Mouse (Mus musculus): ENCODE results near the gene Siah1a. TPM values are rescaled to one million over a fixed set of nuclear protein-coding genes. Genes with fewer than 3 reads are reported as not detected.

Gene Siah1a
- 33.6 TPM for polyA plus RNA-seq (2017; shearing (Covaris generic))

DNA sequence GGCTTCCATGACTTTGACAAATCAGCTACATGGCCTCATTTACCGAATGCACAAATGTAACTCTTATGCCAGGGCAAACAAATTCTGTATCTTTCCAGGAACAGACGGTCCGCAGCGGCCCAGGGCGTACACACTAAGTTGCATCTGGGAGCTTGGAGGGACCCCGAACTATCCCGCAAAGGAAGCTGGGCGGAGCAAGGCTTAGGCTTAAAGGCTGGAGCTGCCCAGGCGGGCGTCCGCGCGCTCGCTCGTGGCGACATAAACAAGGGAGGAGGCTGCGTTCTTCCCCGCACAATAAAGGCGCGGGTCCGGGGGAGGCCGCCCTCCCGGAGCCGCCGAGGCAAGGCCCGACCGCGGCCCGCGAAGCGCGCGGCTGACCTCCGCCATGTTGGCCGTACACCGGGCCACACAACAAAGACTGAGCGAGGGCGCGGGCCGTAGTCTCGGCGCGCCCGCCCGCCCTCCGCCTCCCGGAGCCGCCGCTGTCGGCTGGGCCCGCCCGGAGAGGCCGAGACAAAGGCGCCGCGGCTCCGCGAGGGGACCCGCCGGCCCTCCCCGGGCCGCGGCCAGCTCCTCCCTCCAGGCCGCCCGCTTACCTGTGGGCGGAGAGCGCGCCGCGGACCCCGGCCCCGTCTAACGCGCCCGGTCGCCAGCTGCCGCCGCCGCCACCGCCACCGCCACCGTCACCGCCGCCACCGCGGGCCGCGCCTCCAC, at the start of gene Siah1a, which contains the start of gene Gm10638:
Gene Siah1a (minus strand): TSS at position 714 of the 714 bp plus-strand sequence.
Gene Gm10638 (plus strand): TSS at position 479 of the 714 bp plus-strand sequence.

Other genes with a start within 250 kb of the Siah1a start
- gene Abcc12, start 165.2 kb downstream of the Siah1a start, polyA plus RNA-seq (2017; shearing (Covaris generic)) = not detected
- gene Lonp2, start 121.9 kb downstream of the Siah1a start, polyA plus RNA-seq (2017; shearing (Covaris generic)) = 78.2 TPM
- 1.1 TPM for gene Gm10638, start 235 bp downstream of the Siah1a start, polyA plus RNA-seq (2017; shearing (Covaris generic))
- 9.8 TPM for gene N4bp1, start 139.3 kb upstream of the Siah1a start, polyA plus RNA-seq (2017; shearing (Covaris generic))